Comparison of ENCODE assay signal across 8 mouse cellular contexts in the genomic region with DNA sequence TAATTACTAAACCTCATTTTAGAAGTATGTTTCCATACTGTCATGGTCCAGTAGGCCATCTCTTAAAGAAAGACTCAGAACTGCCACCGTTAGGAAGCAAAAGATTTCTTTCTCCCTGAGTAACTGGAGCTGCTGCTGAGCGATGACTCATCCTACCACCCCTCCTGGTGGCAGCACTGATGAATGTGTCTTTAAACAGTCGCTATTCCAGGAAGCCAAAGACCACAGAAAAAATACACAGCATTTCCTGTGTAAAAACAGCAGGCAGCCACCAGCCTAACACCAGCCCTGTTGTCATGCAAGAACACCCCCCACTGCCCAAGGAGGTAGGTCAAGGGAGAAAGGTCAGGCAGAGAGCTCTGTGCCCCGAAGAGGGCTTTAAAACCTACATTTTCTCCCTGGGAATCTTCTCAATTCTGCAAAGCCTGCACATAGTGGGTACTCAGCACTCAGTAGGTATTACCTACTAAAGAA.
DNase-seq lines count a peak whose midpoint lies in the region; ATAC-seq and TF ChIP-seq lines count a peak whose summit lies in the region.

No protein-coding gene starts in this region.

- H3K9me3 ChIP-seq in embryonic facial prominence, embryonic 13.5 days, result no peaks in the 10 kb centered on the region
- no peaks in the 10 kb centered on the region for H3K9me3 ChIP-seq in heart, embryonic 15.5 days (replicated peaks)
- H3K9me3 ChIP-seq in liver, embryonic 12.5 days (replicated peaks), result no peaks in the 10 kb centered on the region

- peak; percentile 73 for DNase-seq in 3134 (ENCODE audit: extremely low read depth, insufficient read length, low spot score)
- DNase-seq in adrenal gland, adult 2 months, result peak; percentile 73
- DNase-seq in kidney, postnatal 14 days, result peak; percentile 86
- DNase-seq in thymus, postnatal 0 days (ENCODE audit: low spot score), result peak; percentile 43

- H3K4me2 ChIP-seq in embryonic facial prominence, embryonic 13.5 days, result peak overlapping the region; percentile 64
- H3K4me2 ChIP-seq in heart, embryonic 15.5 days, result peak overlapping the region; percentile 67
- H3K4me2 ChIP-seq in liver, embryonic 12.5 days, result 0 out of 2 replicates have a peak overlapping the region, but pooled peaks have one; percentile 54
- peak overlapping the region; percentile 94 for H3K4me2 ChIP-seq in myocyte (ENCODE audit: low read depth)

- no peaks in the 10 kb centered on the region for H3K79me2 ChIP-seq in myocyte (ENCODE audit: control insufficient read depth, insufficient read depth)

- no peaks in the 10 kb centered on the region for H3K36me3 ChIP-seq in embryonic facial prominence, embryonic 13.5 days
- H3K36me3 ChIP-seq in heart, embryonic 15.5 days, result no peaks in the 10 kb centered on the region
- H3K36me3 ChIP-seq in liver, embryonic 12.5 days, result no peaks in the 10 kb centered on the region
- no peaks in the 10 kb centered on the region for H3K36me3 ChIP-seq in myocyte (ENCODE audit: control insufficient read depth, insufficient read depth)

- no peak overlapping the region for H3K4me3 ChIP-seq in embryonic facial prominence, embryonic 13.5 days
- H3K4me3 ChIP-seq in heart, embryonic 15.5 days, result peak overlapping the region; percentile 48
- no peak overlapping the region for H3K4me3 ChIP-seq in liver, embryonic 12.5 days
- H3K4me3 ChIP-seq in myocyte, result no peak overlapping the region

- no peak overlapping the region for H3K9ac ChIP-seq in embryonic facial prominence, embryonic 13.5 days
- H3K9ac ChIP-seq in heart, embryonic 15.5 days, result no peak overlapping the region
- no peak overlapping the region for H3K9ac ChIP-seq in liver, embryonic 12.5 days

- H3K27me3 ChIP-seq in embryonic facial prominence, embryonic 13.5 days, result peaks cover 12% of the 10 kb centered on the region; the same call in 1 of the 2 replicates
- no peaks in the 10 kb centered on the region for H3K27me3 ChIP-seq in heart, embryonic 15.5 days
- peaks cover 14% of the 10 kb centered on the region for H3K27me3 ChIP-seq in liver, embryonic 12.5 days (replicated peaks)
- H3K27me3 ChIP-seq in myocyte (ENCODE audit: control insufficient read depth, insufficient read depth, insufficient read length), result no peaks in the 10 kb centered on the region

- no peak overlapping the region for H3ac ChIP-seq in myocyte (ENCODE audit: control insufficient read depth, insufficient read length)

- peak; percentile 66 for ATAC-seq in embryonic facial prominence, embryonic 13.5 days (ENCODE audit: insufficient number of reproducible peaks, insufficient read depth, low FRiP score, low TSS enrichment, low read depth)
- ATAC-seq in heart, embryonic 15.5 days (replicated peaks; ENCODE audit: insufficient number of reproducible peaks, insufficient read depth, low FRiP score, low read depth), result peak; percentile 69
- ATAC-seq in liver, embryonic 12.5 days, result peak; percentile 55; the same call in 1 of the 2 replicates

- no peak for TF ChIP-seq POLR2A in myocyte (IDR thresholded peaks at IDR 0.05; ENCODE audit: insufficient read length, low read depth)

- H3K4me1 ChIP-seq in embryonic facial prominence, embryonic 13.5 days, result peaks cover 29% of the 10 kb centered on the region
- peaks cover 22% of the 10 kb centered on the region for H3K4me1 ChIP-seq in heart, embryonic 15.5 days (replicated peaks)
- peaks cover 4% of the 10 kb centered on the region; the same call in 1 of the 2 replicates for H3K4me1 ChIP-seq in liver, embryonic 12.5 days

- WGBS in embryonic facial prominence, embryonic 13.5 days, result 3% methylated on average over 4 of the region's 4 CpGs
- 4% methylated on average over 4 of the region's 4 CpGs for WGBS in heart, embryonic 15.5 days
- WGBS in liver, embryonic 12.5 days (ENCODE audit: insufficient replicate concordance), result 5% methylated on average over 4 of the region's 4 CpGs

- H3K27ac ChIP-seq in embryonic facial prominence, embryonic 13.5 days, result peak overlapping the region; percentile 74
- H3K27ac ChIP-seq in heart, embryonic 15.5 days, result peak overlapping the region; percentile 85
- H3K27ac ChIP-seq in liver, embryonic 12.5 days, result no peak overlapping the region

TF ChIP-seq in myocyte, 11 proteins besides CTCF, POLR2A, EP300 and RAD21:
- peak in 1 of 3 experiments; percentile 35 for TF ChIP-seq MYOG (IDR thresholded peaks at IDR 0.05; ENCODE audit: control insufficient read depth in 1 of 3, insufficient read depth in 1 of 3, insufficient read length in 2 of 3, low read depth in 2 of 3)
- TF ChIP-seq MYOD1 (IDR thresholded peaks at IDR 0.05; ENCODE audit: control insufficient read depth in 1 of 3, insufficient read length in 2 of 3, low read depth in 2 of 3), result peak in 2 of 3 experiments; percentile 33 to 43
- TF ChIP-seq SRF (IDR thresholded peaks at IDR 0.05; ENCODE audit: control insufficient read depth, insufficient read length, low read depth), result no peak
- TF ChIP-seq USF1 (IDR thresholded peaks at IDR 0.05; ENCODE audit: low read depth), result no peak
